Mouse (Mus musculus) brain, adult 2 months (tissue): Measurements from ENCODE around the gene Tmem159.

Experiments
- DNase-seq: peaks from one replicate; pipeline ENCODE4 v3.0.0; 2011; ENCODE audit warnings: low read depth, low spot score

Tmem159 gene

DNA sequence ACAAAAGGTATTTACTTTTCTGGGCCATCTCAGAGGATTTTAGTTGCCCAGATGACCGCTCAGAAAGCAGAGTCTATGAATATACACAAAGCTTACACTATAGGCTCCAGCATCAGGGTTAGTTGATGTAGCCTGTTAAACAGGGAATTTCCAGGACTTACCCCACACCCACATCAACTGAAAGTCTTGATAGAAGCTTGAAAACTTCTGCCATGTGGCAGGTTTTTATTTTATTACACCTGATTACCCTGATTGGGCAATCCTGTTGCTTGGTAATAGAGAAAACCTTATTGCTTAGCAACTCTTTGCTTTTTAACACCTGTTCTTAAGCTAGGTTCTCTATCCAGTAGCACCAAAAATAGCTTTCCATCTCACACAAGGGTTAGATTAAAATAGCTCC lies 40.6 kb downstream of the Tmem159 start:
- peak; percentile 22 for DNase-seq

DNA sequence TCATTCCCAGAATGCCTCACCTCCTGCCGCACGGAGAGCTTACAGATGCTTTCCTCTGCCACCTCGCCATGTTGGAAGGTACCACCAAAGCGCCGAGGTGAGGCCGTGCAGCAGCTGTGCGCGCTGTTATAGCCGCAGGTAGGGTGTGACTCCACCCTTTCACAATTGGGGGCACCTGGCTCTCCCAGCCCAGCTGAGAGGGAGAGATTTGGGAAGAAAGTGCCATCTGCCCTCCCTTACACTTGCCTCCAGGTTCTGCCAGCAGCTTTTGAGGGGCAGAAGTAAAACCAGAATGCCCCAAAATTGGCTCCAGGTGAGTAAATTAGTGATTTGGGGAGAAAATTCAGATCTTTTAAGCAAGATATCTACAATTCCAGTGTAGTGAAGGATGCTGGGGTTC lies 43.0 kb downstream of the Tmem159 start, which contains the start of gene Zp2:
Gene Zp2, minus strand, starts transcription at position 101 of the 400 bp plus-strand sequence.
- DNase-seq, result no peak

DNA sequence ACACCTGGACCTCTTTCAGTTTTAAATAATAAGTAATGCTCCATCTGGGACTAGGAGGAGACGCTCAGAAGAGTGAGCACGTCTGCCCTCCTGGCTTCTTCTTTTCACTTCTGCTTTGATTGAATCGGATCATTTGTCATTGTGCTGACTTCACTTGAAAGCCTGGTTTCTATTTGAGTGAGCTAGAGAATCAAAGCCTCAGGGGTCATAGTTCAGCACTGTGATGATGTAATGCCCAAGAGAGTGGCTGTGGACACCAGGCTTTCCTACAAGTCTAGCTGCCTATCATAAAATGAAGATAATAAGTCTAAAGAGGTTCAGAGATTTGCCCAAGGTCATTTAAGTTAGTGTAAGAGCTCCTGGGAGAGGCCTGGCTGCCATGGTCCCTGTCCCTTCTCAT lies 48.1 kb downstream of the Tmem159 start:
- DNase-seq, result peak; percentile 22

DNA sequence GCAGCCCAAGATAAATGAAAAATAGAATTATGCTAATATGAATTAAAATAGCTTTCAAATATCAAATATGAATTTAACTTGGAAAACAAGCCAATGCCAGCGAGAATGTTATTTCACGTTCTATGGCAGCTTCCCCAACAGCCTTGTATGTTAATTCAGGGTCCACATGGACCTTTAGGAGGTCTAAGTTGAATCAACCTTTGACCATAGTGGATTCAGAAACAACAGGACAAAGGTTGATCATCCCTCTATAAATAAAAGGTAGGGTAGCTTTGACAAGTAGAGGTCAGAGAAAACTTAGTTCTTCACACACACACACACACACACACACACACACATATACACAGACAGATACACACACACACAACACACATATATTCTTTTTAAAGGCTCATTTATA lies 48.7 kb downstream of the Tmem159 start:
- DNase-seq, result no peak

DNA sequence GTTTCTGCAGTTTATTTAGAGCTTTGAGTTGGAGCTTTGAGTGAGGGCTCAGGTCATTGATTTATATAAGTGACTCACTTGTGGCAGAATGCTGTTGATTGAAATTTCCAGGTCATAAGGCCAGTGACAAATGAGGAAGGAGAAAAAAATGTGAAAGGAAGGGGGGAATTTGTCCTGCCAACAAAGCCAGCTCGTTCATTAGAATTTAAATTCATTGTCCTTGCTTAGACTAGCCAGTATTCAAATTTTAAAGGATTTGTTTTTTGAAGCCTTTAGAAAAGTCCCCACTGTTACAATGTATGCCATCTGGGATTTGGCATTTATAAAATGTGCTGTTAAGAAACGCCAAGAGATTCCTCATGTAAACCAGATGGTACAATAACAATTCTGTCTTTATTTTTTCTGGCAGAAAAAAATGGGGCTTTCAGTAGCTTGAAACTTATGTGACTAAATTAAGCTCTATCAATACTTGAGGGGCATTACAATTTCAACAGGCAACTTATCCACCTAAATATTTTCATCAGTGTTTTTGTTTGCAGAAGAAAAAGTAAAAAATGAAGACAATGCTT lies 54.8 kb downstream of the Tmem159 start:
- peak; percentile 89 for DNase-seq

DNA sequence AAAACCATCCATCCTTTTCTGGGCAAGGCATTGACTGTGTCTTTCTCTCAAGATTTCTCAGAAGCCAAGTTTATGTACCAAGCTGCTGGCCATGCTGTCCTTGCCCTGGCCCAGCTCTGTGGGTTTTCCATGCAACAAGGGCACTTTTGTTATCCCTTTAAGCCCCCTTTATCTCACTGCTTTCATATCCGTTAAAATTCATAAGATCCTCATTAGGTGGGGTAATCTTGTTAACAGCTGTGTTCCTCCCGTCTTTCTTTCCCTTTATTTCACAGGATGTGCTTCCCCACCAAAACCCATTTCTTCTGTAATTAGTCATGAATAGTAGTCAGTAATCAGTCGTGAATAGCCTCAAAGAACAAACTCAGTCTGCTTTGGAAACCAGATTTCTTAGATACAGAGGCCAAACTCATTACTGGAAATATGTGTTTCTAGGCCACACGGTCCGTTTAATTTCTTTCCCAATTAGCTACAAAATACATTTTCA lies 55.5 kb downstream of the Tmem159 start:
- peak; percentile 21 for DNase-seq

DNA sequence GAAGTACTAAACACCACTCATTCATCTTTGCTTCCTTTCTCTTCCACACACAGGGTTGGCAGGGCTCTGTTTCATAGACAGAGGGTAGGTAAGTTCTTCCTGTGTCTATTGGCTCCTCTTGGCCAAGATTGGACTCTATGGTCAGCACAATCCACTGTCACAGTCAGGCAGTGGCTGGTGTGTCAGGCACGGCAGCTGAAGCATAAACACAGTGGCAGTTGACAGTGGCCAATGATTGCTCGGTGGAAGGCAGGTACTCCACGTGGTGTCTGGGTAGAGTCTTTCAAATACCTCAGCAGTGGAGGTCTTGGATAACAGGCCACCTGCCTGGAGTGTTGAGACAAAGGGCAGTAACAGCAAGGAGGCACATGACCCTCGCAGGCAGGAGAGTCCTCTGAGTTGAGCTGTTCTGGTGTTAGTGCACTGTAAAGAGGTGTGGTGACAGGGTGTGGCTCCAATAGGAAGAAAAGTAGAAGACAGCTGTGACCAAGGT lies 56.0 kb downstream of the Tmem159 start:
- no peak for DNase-seq

DNA sequence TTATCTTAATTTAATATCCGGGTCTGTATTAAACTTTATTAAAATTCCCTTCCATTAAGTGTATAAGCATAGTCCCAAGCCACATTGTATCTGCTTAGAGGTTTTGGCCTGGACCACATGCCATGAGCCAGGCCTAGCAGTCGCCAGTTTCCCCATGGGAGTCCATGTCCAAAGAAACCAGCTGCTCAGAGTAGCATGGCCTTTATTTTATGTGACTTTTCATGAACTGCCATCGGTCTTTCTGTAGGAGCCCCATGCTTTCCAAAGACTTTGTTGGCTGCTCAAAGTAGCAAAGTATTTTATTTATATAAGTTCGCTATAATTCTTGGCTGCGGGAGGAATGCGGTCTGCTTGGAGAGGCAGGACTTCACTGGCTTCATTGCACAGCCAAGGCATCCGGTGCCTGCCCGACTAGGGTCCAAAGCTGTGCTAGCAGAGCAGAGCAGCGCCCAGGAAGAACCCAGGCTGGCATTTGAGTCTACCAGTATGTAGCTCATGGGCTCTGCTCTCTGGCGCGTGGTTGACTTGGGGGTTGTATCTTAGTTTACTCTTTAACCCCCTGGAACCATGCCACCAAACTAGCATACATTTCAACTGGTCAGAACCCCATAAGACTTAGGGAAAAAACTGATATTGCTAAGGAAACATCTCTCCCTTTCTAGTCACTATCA lies 61.6 kb downstream of the Tmem159 start:
- no peak for DNase-seq
